Mouse (Mus musculus) heart, embryonic 15.5 days (tissue): ENCODE results near the gene Il31ra. TPM values are rescaled to one million over a fixed set of nuclear protein-coding genes. Genes with fewer than 3 reads are reported as not detected.

Experiments
- ATAC-seq: fragments of 200-750 bp; cut with Nextera tagmentation; replicated peaks from 2 replicates; pipeline ENCODE4 v1.8.0; 2017; ENCODE audit warnings: low read depth, moderate TSS enrichment; ENCODE audit not compliant: insufficient number of reproducible peaks, insufficient read depth, low FRiP score
- H3K27ac ChIP-seq: fragments of 300-500 bp; sonication (generic); 2 replicates; pipeline ENCODE4 v1.5.1; 2015; ENCODE audit warnings: mild to moderate bottlenecking, inconsistent platforms
- H3K27me3 ChIP-seq: fragments of 300-500 bp; sonication (generic); 2 replicates; pipeline ENCODE4 v1.6.1; 2015; ENCODE audit warnings: inconsistent platforms
- H3K36me3 ChIP-seq: fragments of 300-500 bp; sonication (generic); 2 replicates; pipeline ENCODE4 v1.6.1; 2015; ENCODE audit warnings: mild to moderate bottlenecking, inconsistent platforms
- H3K4me1 ChIP-seq: fragments of 300-500 bp; sonication (generic); replicated peaks from 2 replicates; pipeline ENCODE4 v1.6.1; 2015; ENCODE audit warnings: inconsistent platforms
- H3K4me2 ChIP-seq: fragments of 300-500 bp; sonication (generic); 2 replicates; pipeline ENCODE4 v1.6.1; 2015; ENCODE audit warnings: inconsistent platforms, mild to moderate bottlenecking, moderate library complexity
- H3K4me3 ChIP-seq: fragments of 300-500 bp; sonication (generic); 2 replicates; pipeline ENCODE4 v1.5.1; 2015; ENCODE audit warnings: mild to moderate bottlenecking, inconsistent platforms
- H3K9ac ChIP-seq: fragments of 300-500 bp; sonication (generic); 2 replicates; pipeline ENCODE4 v1.6.1; 2015; ENCODE audit warnings: mild to moderate bottlenecking, inconsistent platforms
- H3K9me3 ChIP-seq: fragments of 300-500 bp; sonication (generic); replicated peaks from 2 replicates; pipeline ENCODE4 v1.6.1; 2016; ENCODE audit warnings: inconsistent platforms
- WGBS: fragments of 180-500 bp; shearing (Covaris S2); methylation state at CpG from one replicate; pipeline ENCODE4 v1.1.7; 2015; ENCODE audit warnings: mixed read lengths; 5-methylcytosine and 5-hydroxymethylcytosine counted together
- polyA plus RNA-seq: library from polyadenylated mRNA; unstranded; fragments of >200 nt; fragmentation: Nextera tagmentation; extraction: Ambion mirVana; gene quantifications from 2 replicates; pipeline ENCODE4 v1.2.1, GENCODE M21; 2015

Gene Il31ra
- polyA plus RNA-seq, 1 experiment from 2014 or later = 0.19 TPM

- H3K4me1 ChIP-seq = no peaks in the 10 kb centered on the region
- WGBS = 29% methylated on average over 2 of the region's 2 CpGs
- no peak overlapping the region for H3K4me3 ChIP-seq
- H3K4me2 ChIP-seq = no peak overlapping the region
- H3K27ac ChIP-seq = no peak overlapping the region
- H3K27me3 ChIP-seq = no peaks in the 10 kb centered on the region
- no peaks in the 10 kb centered on the region for H3K9me3 ChIP-seq
- no peak for ATAC-seq
- no peaks in the 10 kb centered on the region for H3K36me3 ChIP-seq
- H3K9ac ChIP-seq = no peak overlapping the region
Measured at GRCm38 (mm10) chr13:112556501-112556900, 37.7 kb downstream of the Il31ra start.

DNA sequence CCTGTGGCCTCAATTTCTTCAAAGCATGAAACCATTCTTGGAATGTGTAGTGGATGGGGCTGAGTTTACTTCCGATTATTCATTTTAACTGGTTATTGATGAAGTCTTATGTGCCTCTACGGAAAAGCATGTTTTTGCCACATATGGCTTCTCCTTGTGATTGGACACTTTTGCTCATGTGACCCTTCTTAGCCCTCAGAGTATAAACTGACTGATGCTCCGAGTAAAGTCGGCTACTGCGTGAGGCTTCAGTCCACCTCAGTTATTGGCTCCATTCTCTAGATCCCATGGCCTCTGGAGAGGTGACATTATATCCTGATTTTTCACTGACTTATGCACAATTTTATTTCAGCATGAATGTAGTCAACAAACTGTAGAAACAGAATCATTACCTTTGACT is 40.9 kb downstream of the Il31ra start:
- no peak for ATAC-seq
- H3K9ac ChIP-seq = no peak overlapping the region
- 90% methylated on average over 5 of the region's 5 CpGs for WGBS
- no peaks in the 10 kb centered on the region for H3K4me1 ChIP-seq
- no peaks in the 10 kb centered on the region for H3K36me3 ChIP-seq
- no peaks in the 10 kb centered on the region for H3K9me3 ChIP-seq
- H3K4me2 ChIP-seq = no peak overlapping the region
- no peak overlapping the region for H3K4me3 ChIP-seq
- H3K27me3 ChIP-seq = no peaks in the 10 kb centered on the region
- no peak overlapping the region for H3K27ac ChIP-seq

DNA sequence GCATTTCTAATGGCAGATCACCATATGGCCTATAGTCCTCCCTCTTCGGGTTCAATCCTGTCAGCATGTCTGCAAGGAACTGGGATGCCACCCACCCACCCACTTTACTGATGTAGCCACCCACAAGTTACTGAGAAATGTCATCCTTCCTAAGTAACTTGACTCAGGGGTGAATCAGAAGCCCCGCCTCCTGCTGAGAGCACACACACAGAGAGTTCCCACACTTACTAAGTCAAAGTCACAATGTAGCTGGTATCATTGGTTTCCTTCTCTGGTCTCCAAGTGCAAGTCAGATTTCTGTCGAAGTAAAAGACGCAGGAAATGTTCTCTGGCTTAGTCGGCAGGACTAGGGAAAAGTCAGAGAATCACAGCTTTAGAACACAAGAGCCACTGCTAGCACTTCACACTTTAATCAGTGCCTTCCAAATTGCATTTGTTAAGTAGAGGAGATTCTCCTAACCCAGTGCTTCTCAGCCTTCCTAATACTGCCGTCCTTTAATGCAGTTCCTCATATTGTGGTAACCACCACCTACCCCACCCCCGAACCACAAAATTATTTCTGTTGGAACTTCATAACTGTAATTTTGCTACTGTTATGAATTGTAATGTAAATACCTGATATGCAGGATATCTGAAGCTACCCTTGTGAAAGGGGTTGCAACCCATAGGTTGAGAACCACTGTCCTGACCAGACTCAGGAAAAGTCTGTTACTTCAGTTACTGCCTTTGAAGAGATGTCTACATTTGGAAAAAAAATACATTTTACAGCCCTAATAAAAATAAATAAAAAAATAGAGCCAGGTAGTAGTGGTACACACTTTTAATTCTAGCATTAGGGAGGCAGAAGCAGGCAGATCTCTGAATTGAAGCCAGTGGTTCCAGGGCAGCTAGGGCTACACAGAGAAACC is 42.3 kb downstream of the Il31ra start:
- Histone ChIP-seq H3K27me3 (no peaks in the 10 kb centered on the region), H3K4me1 (no peaks in the 10 kb centered on the region), H3K4me3 (no peak overlapping the region), H3K4me2 (no peak overlapping the region), H3K36me3 (no peaks in the 10 kb centered on the region), H3K27ac (no peak overlapping the region), H3K9me3 (no peaks in the 10 kb centered on the region), H3K9ac (no peak overlapping the region)
- no peak for ATAC-seq
- WGBS = 67% methylated on average over 7 of the region's 7 CpGs

DNA sequence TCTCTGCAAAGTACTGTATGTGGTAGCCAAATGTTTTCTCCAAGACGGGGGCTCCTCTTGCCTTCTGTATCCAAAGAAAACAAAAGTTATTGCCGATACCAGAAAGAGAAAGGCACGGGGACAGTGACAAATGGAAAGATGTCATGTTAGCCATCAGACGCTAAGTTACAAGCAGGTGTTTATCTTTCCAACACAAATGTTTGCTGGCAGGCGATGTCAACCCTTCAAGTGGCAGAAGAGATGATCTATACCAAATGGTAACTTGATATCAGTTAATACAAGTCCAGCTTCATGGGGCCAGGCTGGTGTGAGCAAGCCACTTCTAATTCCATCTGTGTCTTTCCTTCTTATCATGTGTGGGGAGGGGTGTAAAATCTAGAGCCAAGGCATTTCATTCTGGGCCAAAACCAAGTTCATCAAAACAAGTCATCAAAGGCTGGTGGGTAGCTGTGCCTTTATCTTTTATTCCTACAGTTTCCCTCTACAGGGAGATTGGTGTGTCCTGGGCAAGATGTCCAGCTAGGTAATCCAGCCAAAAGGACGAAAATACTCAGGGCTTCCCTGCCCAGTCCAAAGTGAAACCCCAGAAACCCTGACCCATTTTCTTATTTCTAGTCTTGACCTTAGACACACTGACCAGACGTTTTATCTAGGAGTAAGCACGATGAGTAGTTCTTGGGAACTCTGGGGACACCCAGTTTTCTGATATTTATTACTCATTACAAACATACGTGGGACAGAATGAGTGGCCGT is 52.8 kb downstream of the Il31ra start:
- Histone ChIP-seq H3K9me3 (no peaks in the 10 kb centered on the region), H3K27me3 (no peaks in the 10 kb centered on the region), H3K4me1 (peaks cover 16% of the 10 kb centered on the region), H3K36me3 (no peaks in the 10 kb centered on the region), H3K4me2 (no peak overlapping the region), H3K9ac (no peak overlapping the region), H3K4me3 (no peak overlapping the region), H3K27ac (no peak overlapping the region)
- WGBS = 43% methylated on average over 10 of the region's 10 CpGs
- ATAC-seq = no peak

- ATAC-seq = no peak
- peaks cover 16% of the 10 kb centered on the region for H3K4me1 ChIP-seq
- no peak overlapping the region for H3K4me3 ChIP-seq
- H3K36me3 ChIP-seq = no peaks in the 10 kb centered on the region
- no peak overlapping the region for H3K4me2 ChIP-seq
- H3K9ac ChIP-seq = no peak overlapping the region
- H3K27me3 ChIP-seq = no peaks in the 10 kb centered on the region
- 50% methylated on average over 3 of the region's 3 CpGs for WGBS
- no peaks in the 10 kb centered on the region for H3K9me3 ChIP-seq
- no peak overlapping the region for H3K27ac ChIP-seq
Measured at GRCm38 (mm10) chr13:112540616-112541015, 53.5 kb downstream of the Il31ra start.

DNA sequence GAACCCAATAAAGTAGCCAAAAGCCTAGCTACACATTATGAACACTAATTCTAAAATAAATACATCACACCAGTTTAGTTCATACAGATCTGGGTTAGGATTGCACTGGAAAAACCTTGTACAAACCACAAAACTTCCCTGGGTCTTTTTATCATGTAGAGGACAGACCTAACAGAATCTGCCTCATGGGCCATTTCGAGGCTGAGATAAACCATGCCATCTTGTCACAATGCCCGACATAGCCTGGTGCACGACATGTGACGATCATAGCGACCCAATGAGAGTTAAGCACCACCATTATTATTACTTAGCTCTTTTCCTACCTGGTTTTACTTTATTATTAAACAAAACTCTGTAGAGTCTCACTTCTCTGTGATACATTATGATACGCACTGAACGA is 57.1 kb downstream of the Il31ra start:
- Histone ChIP-seq H3K4me2 (no peak overlapping the region), H3K4me1 (peaks cover 22% of the 10 kb centered on the region), H3K9ac (no peak overlapping the region), H3K9me3 (no peaks in the 10 kb centered on the region), H3K27me3 (no peaks in the 10 kb centered on the region), H3K36me3 (no peaks in the 10 kb centered on the region), H3K4me3 (no peak overlapping the region), H3K27ac (no peak overlapping the region)
- no peak for ATAC-seq
- WGBS = 80% methylated on average over 7 of the region's 7 CpGs

GRCm38 (mm10) chr13:112536611-112537010 is 57.5 kb downstream of the Il31ra start:
- 56% methylated on average over 4 of the region's 4 CpGs for WGBS
- H3K9ac ChIP-seq = no peak overlapping the region
- H3K9me3 ChIP-seq = no peaks in the 10 kb centered on the region
- ATAC-seq = no peak
- H3K4me3 ChIP-seq = no peak overlapping the region
- H3K27me3 ChIP-seq = no peaks in the 10 kb centered on the region
- peaks cover 22% of the 10 kb centered on the region for H3K4me1 ChIP-seq
- no peak overlapping the region for H3K4me2 ChIP-seq
- H3K27ac ChIP-seq = no peak overlapping the region
- no peaks in the 10 kb centered on the region for H3K36me3 ChIP-seq

- no peak overlapping the region for H3K4me2 ChIP-seq
- H3K36me3 ChIP-seq = no peaks in the 10 kb centered on the region
- no peak overlapping the region for H3K27ac ChIP-seq
- H3K4me1 ChIP-seq = peaks cover 14% of the 10 kb centered on the region; the same call in 1 of the 2 replicates
- H3K9me3 ChIP-seq = no peaks in the 10 kb centered on the region
- H3K9ac ChIP-seq = no peak overlapping the region
- WGBS = 38% methylated on average over 9 of the region's 9 CpGs
- ATAC-seq = no peak
- H3K27me3 ChIP-seq = no peaks in the 10 kb centered on the region
- H3K4me3 ChIP-seq = no peak overlapping the region
Measured at GRCm38 (mm10) chr13:112533556-112533955, 60.6 kb downstream of the Il31ra start.

DNA sequence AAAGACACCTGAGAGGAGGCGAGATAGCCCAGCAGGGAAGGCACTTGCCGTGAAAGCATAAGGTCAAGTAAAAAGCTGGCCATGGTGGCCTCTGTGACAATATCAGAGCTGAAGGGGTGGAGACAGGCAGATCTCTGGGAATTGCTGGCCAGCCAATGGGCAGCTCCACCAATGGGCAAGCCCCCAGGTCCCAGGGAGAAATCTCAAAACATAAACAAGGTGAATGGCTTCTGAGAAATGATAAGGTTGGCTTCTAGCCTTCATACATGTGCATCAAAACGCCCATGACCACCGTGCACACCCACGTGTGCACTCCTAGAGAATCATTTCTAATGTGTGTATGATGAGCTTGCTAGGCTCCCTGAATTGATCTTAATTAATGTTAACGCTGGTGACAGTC is 61.9 kb downstream of the Il31ra start:
- H3K4me2 ChIP-seq = no peak overlapping the region
- 84% methylated on average over 6 of the region's 6 CpGs for WGBS
- ATAC-seq = no peak
- H3K9ac ChIP-seq = no peak overlapping the region
- H3K27me3 ChIP-seq = no peaks in the 10 kb centered on the region
- no peak overlapping the region for H3K27ac ChIP-seq
- no peaks in the 10 kb centered on the region for H3K36me3 ChIP-seq
- H3K4me1 ChIP-seq = peaks cover 14% of the 10 kb centered on the region; the same call in 1 of the 2 replicates
- no peak overlapping the region for H3K4me3 ChIP-seq
- no peaks in the 10 kb centered on the region for H3K9me3 ChIP-seq

GRCm38 (mm10) chr13:112529893-112530292 is 64.3 kb downstream of the Il31ra start:
- 31% methylated on average over 3 of the region's 3 CpGs for WGBS
- peaks cover 14% of the 10 kb centered on the region; the same call in 1 of the 2 replicates for H3K4me1 ChIP-seq
- H3K4me3 ChIP-seq = no peak overlapping the region
- H3K9ac ChIP-seq = no peak overlapping the region
- H3K27me3 ChIP-seq = no peaks in the 10 kb centered on the region
- H3K4me2 ChIP-seq = no peak overlapping the region
- no peak overlapping the region for H3K27ac ChIP-seq
- H3K36me3 ChIP-seq = no peaks in the 10 kb centered on the region
- ATAC-seq = no peak
- no peaks in the 10 kb centered on the region for H3K9me3 ChIP-seq

GRCm38 (mm10) chr13:112527186-112527585 is 67.0 kb downstream of the Il31ra start:
- peaks cover 8% of the 10 kb centered on the region; the same call in 1 of the 2 replicates for H3K4me1 ChIP-seq
- H3K9ac ChIP-seq = no peak overlapping the region
- no peak overlapping the region for H3K4me2 ChIP-seq
- no peaks in the 10 kb centered on the region for H3K9me3 ChIP-seq
- H3K4me3 ChIP-seq = no peak overlapping the region
- H3K27ac ChIP-seq = no peak overlapping the region
- ATAC-seq = no peak
- H3K36me3 ChIP-seq = no peaks in the 10 kb centered on the region
- 48% methylated on average over 1 of the region's 1 CpGs for WGBS
- H3K27me3 ChIP-seq = no peaks in the 10 kb centered on the region
